Mouse (Mus musculus): ENCODE data around the gene Eif3g. TPM values are rescaled to one million over a fixed set of nuclear protein-coding genes. Genes with fewer than 3 reads are reported as not detected.

Gene Eif3g
- polyA plus RNA-seq, 1 experiment from 2014 or later, result 215 TPM

Small RNA genes within 50 kb of the gene (microRNA-seq; reads per million reads assigned to microRNA genes)
- gene Mir7081, result not detected

Other genes starting within 250 kb of the Eif3g start
- gene Pin1, start 246.5 kb downstream of the Eif3g start, polyA plus RNA-seq (2016; fragmentation: Nextera tagmentation; extraction: Ambion mirVana), result 43.4 and 44.3 TPM in 2 replicates
- gene Olfm2, start 152.3 kb downstream of the Eif3g start, polyA plus RNA-seq (2016; fragmentation: Nextera tagmentation; extraction: Ambion mirVana), result 0.87 and 1.1 TPM in 2 replicates
- 0.05 and 0.06 TPM in 2 replicates for gene Col5a3, start 83.6 kb downstream of the Eif3g start, polyA plus RNA-seq (2016; fragmentation: Nextera tagmentation; extraction: Ambion mirVana)
- not detected in 2 replicates for gene Rdh8, start 80.1 kb downstream of the Eif3g start, polyA plus RNA-seq (2016; fragmentation: Nextera tagmentation; extraction: Ambion mirVana)
- gene A230050P20Rik, start 30.0 kb downstream of the Eif3g start, polyA plus RNA-seq (2016; fragmentation: Nextera tagmentation; extraction: Ambion mirVana), result 6.5 and 7.1 TPM in 2 replicates
- gene Angptl6, start 18.9 kb downstream of the Eif3g start, polyA plus RNA-seq (2016; fragmentation: Nextera tagmentation; extraction: Ambion mirVana), result 1.5 and 2.5 TPM in 2 replicates
- 43.5 and 44.3 TPM in 2 replicates for gene Ppan, start 10.4 kb downstream of the Eif3g start, polyA plus RNA-seq (2016; fragmentation: Nextera tagmentation; extraction: Ambion mirVana)
- 86.6 and 86.8 TPM in 2 replicates for gene Dnmt1, start 61.3 kb upstream of the Eif3g start, polyA plus RNA-seq (2016; fragmentation: Nextera tagmentation; extraction: Ambion mirVana)
- gene S1pr2, start 78.2 kb upstream of the Eif3g start, polyA plus RNA-seq (2016; fragmentation: Nextera tagmentation; extraction: Ambion mirVana), result 22.5 and 25.9 TPM in 2 replicates
- gene Mrpl4, start 104.1 kb upstream of the Eif3g start, polyA plus RNA-seq (2016; fragmentation: Nextera tagmentation; extraction: Ambion mirVana), result 123 and 126 TPM in 2 replicates
- gene Icam1, start 117.4 kb upstream of the Eif3g start, polyA plus RNA-seq (2016; fragmentation: Nextera tagmentation; extraction: Ambion mirVana), result 8.9 and 9.3 TPM in 2 replicates
- gene Icam4, start 130.8 kb upstream of the Eif3g start, polyA plus RNA-seq (2016; fragmentation: Nextera tagmentation; extraction: Ambion mirVana), result 5.6 and 8.1 TPM in 2 replicates
- not detected in 2 replicates for gene Icam5, start 133.4 kb upstream of the Eif3g start, polyA plus RNA-seq (2016; fragmentation: Nextera tagmentation; extraction: Ambion mirVana)
- 1.0 and 1.1 TPM in 2 replicates for gene Zglp1, start 168.5 kb upstream of the Eif3g start, polyA plus RNA-seq (2016; fragmentation: Nextera tagmentation; extraction: Ambion mirVana)
- 0.63 and 0.69 TPM in 2 replicates for gene Gm49373, start 174.5 kb upstream of the Eif3g start, polyA plus RNA-seq (2016; fragmentation: Nextera tagmentation; extraction: Ambion mirVana)
- gene Fdx1l, start 175.0 kb upstream of the Eif3g start, polyA plus RNA-seq (2016; fragmentation: Nextera tagmentation; extraction: Ambion mirVana), result 44.2 and 47.7 TPM in 2 replicates
- 1.8 and 2.0 TPM in 2 replicates for gene Gm38431, start 193.4 kb upstream of the Eif3g start, polyA plus RNA-seq (2016; fragmentation: Nextera tagmentation; extraction: Ambion mirVana)
- gene Raver1, start 193.4 kb upstream of the Eif3g start, polyA plus RNA-seq (2016; fragmentation: Nextera tagmentation; extraction: Ambion mirVana), result 62.9 and 67.7 TPM in 2 replicates
- 15.3 and 17.5 TPM in 2 replicates for gene Tyk2, start 232.6 kb upstream of the Eif3g start, polyA plus RNA-seq (2016; fragmentation: Nextera tagmentation; extraction: Ambion mirVana)

Data from heart, embryonic 12.5 days (tissue).